Mouse (Mus musculus): Measurements from ENCODE around the gene Tent4a.

DNA sequence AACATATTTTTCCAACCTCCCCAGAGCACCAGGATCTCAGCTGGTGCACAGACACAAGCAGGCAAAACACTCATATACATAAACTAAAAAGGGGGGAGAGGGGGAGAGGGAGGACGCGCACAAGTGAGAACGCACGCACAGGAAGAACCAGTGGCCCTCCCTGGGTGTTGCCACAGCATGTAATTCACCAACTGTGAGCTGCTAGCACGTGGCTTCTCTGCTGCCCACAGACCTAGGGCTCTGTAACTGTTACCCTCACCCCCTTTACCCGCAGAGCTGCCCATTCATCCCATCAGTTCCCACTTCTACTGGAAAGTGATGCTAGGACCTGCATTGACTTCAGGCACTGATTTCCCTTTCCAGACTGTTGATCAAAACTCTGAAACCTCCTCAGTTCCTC lies 15.3 kb downstream of the Tent4a start:
- no peak for TF ChIP-seq CTCF (IDR thresholded peaks at IDR 0.05; ENCODE audit: extremely low read depth, insufficient read depth, low read length)
- TF ChIP-seq POLR2A (IDR thresholded peaks at IDR 0.05; ENCODE audit: extremely low read depth, insufficient read depth, low read length) = no peak
